Mouse (Mus musculus): ENCODE data around the gene Cmss1. TPM values are rescaled to one million over a fixed set of nuclear protein-coding genes. Genes with fewer than 3 reads are reported as not detected.

Cmss1 gene
- polyA plus RNA-seq, 1 experiment from 2014 or later, result 19.1 TPM

- TF ChIP-seq CTCF (IDR thresholded peaks at IDR 0.05; ENCODE audit: low read depth) (no peak), EP300 (IDR thresholded peaks at IDR 0.05; ENCODE audit: low read depth) (no peak)
- Histone ChIP-seq H3K9me3 (ENCODE audit: low read length) (no peaks in the 10 kb centered on the region), H3K4me2 (ENCODE audit: low read depth, low read length) (no peak overlapping the region), H3K27ac (ENCODE audit: low read depth) (no peak overlapping the region), H3K4me1 (ENCODE audit: insufficient read depth) (no peaks in the 10 kb centered on the region), H3K27me3 (ENCODE audit: insufficient read depth, low read length) (no peaks in the 10 kb centered on the region), H3K36me3 (replicated peaks; ENCODE audit: insufficient read depth, low read length) (no peaks in the 10 kb centered on the region), H3K4me3 (ENCODE audit: low read depth, low read length) (no peak overlapping the region), H3K9ac (replicated peaks) (no peak overlapping the region)
- 73% methylated on average over 10 of the region's 10 CpGs for WGBS (ENCODE audit: insufficient replicate concordance)
- DNase-seq (peak; percentile 17), ATAC-seq (peak; percentile 51; the same call in 1 of the 2 replicates)
These were observed 91.0 kb downstream of the Cmss1 start for GRCm38 (mm10) chr16:57515636-57516035.

- Histone ChIP-seq H3K4me1 (ENCODE audit: insufficient read depth) (no peaks in the 10 kb centered on the region), H3K36me3 (replicated peaks; ENCODE audit: insufficient read depth, low read length) (no peaks in the 10 kb centered on the region), H3K4me2 (ENCODE audit: low read depth, low read length) (no peak overlapping the region), H3K9ac (replicated peaks) (no peak overlapping the region), H3K4me3 (ENCODE audit: low read depth, low read length) (no peak overlapping the region), H3K27me3 (ENCODE audit: insufficient read depth, low read length) (no peaks in the 10 kb centered on the region), H3K9me3 (ENCODE audit: low read length) (no peaks in the 10 kb centered on the region), H3K27ac (ENCODE audit: low read depth) (no peak overlapping the region)
- TF ChIP-seq EP300 (IDR thresholded peaks at IDR 0.05; ENCODE audit: low read depth) (no peak), CTCF (IDR thresholded peaks at IDR 0.05; ENCODE audit: low read depth) (no peak)
- no peak for DNase-seq
- no peak for ATAC-seq
- WGBS (ENCODE audit: insufficient replicate concordance), result 83% methylated on average over 4 of the region's 4 CpGs
These were observed 92.3 kb downstream of the Cmss1 start for GRCm38 (mm10) chr16:57514371-57514770.

GRCm38 (mm10) chr16:57513562-57513961 is 93.1 kb downstream of the Cmss1 start:
- Histone ChIP-seq H3K9me3 (ENCODE audit: low read length) (no peaks in the 10 kb centered on the region), H3K4me1 (ENCODE audit: insufficient read depth) (no peaks in the 10 kb centered on the region), H3K27me3 (ENCODE audit: insufficient read depth, low read length) (no peaks in the 10 kb centered on the region), H3K4me2 (ENCODE audit: low read depth, low read length) (no peak overlapping the region), H3K36me3 (replicated peaks; ENCODE audit: insufficient read depth, low read length) (no peaks in the 10 kb centered on the region), H3K9ac (replicated peaks) (no peak overlapping the region), H3K27ac (ENCODE audit: low read depth) (no peak overlapping the region), H3K4me3 (ENCODE audit: low read depth, low read length) (no peak overlapping the region)
- DNase-seq (no peak), ATAC-seq (no peak)
- 84% methylated on average over 7 of the region's 7 CpGs for WGBS (ENCODE audit: insufficient replicate concordance)
- TF ChIP-seq CTCF (IDR thresholded peaks at IDR 0.05; ENCODE audit: low read depth) (no peak), EP300 (IDR thresholded peaks at IDR 0.05; ENCODE audit: low read depth) (no peak)

GRCm38 (mm10) chr16:57509099-57509498 is 97.6 kb downstream of the Cmss1 start:
- Histone ChIP-seq H3K4me2 (ENCODE audit: low read depth, low read length) (no peak overlapping the region), H3K27ac (ENCODE audit: low read depth) (no peak overlapping the region), H3K36me3 (replicated peaks; ENCODE audit: insufficient read depth, low read length) (no peaks in the 10 kb centered on the region), H3K27me3 (ENCODE audit: insufficient read depth, low read length) (no peaks in the 10 kb centered on the region), H3K9ac (replicated peaks) (no peak overlapping the region), H3K4me3 (ENCODE audit: low read depth, low read length) (no peak overlapping the region), H3K4me1 (ENCODE audit: insufficient read depth) (no peaks in the 10 kb centered on the region), H3K9me3 (ENCODE audit: low read length) (no peaks in the 10 kb centered on the region)
- 41% methylated on average over 3 of the region's 3 CpGs for WGBS (ENCODE audit: insufficient replicate concordance)
- no peak for ATAC-seq
- TF ChIP-seq EP300 (IDR thresholded peaks at IDR 0.05; ENCODE audit: low read depth) (no peak), CTCF (IDR thresholded peaks at IDR 0.05; ENCODE audit: low read depth) (no peak)
- DNase-seq, result no peak

GRCm38 (mm10) chr16:57508351-57508750 is 98.3 kb downstream of the Cmss1 start:
- Histone ChIP-seq H3K9me3 (ENCODE audit: low read length) (no peaks in the 10 kb centered on the region), H3K4me1 (ENCODE audit: insufficient read depth) (no peaks in the 10 kb centered on the region), H3K4me3 (ENCODE audit: low read depth, low read length) (no peak overlapping the region), H3K36me3 (replicated peaks; ENCODE audit: insufficient read depth, low read length) (no peaks in the 10 kb centered on the region), H3K4me2 (ENCODE audit: low read depth, low read length) (no peak overlapping the region), H3K27ac (ENCODE audit: low read depth) (no peak overlapping the region), H3K27me3 (ENCODE audit: insufficient read depth, low read length) (no peaks in the 10 kb centered on the region), H3K9ac (replicated peaks) (no peak overlapping the region)
- no peak for ATAC-seq
- 87% methylated on average over 1 of the region's 1 CpGs for WGBS (ENCODE audit: insufficient replicate concordance)
- no peak for DNase-seq
- TF ChIP-seq EP300 (IDR thresholded peaks at IDR 0.05; ENCODE audit: low read depth) (no peak), CTCF (IDR thresholded peaks at IDR 0.05; ENCODE audit: low read depth) (no peak)

GRCm38 (mm10) chr16:57506133-57506532 is 100.5 kb downstream of the Cmss1 start:
- ATAC-seq, result no peak
- no peak for DNase-seq
- WGBS (ENCODE audit: insufficient replicate concordance), result 61% methylated on average over 6 of the region's 6 CpGs

GRCm38 (mm10) chr16:57504728-57505127 is 101.9 kb downstream of the Cmss1 start:
- Histone ChIP-seq H3K27me3 (ENCODE audit: insufficient read depth, low read length) (no peaks in the 10 kb centered on the region), H3K4me1 (ENCODE audit: insufficient read depth) (no peaks in the 10 kb centered on the region), H3K4me3 (ENCODE audit: low read depth, low read length) (no peak overlapping the region), H3K9me3 (ENCODE audit: low read length) (no peaks in the 10 kb centered on the region), H3K9ac (replicated peaks) (no peak overlapping the region), H3K4me2 (ENCODE audit: low read depth, low read length) (no peak overlapping the region), H3K36me3 (replicated peaks; ENCODE audit: insufficient read depth, low read length) (no peaks in the 10 kb centered on the region), H3K27ac (ENCODE audit: low read depth) (no peak overlapping the region)
- TF ChIP-seq EP300 (IDR thresholded peaks at IDR 0.05; ENCODE audit: low read depth) (no peak), CTCF (IDR thresholded peaks at IDR 0.05; ENCODE audit: low read depth) (no peak)
- DNase-seq (no peak), ATAC-seq (no peak)
- WGBS (ENCODE audit: insufficient replicate concordance), result 51% methylated on average over 4 of the region's 4 CpGs

More at GRCm38 (mm10) chr16:57506133-57506532, 100.5 kb downstream of the Cmss1 start:
- TF ChIP-seq EP300 (IDR thresholded peaks at IDR 0.05; ENCODE audit: low read depth) (no peak), CTCF (IDR thresholded peaks at IDR 0.05; ENCODE audit: low read depth) (no peak)
- no peaks in the 10 kb centered on the region for H3K9me3 ChIP-seq (ENCODE audit: low read length)
- H3K27ac ChIP-seq (ENCODE audit: low read depth), result no peak overlapping the region
- no peak overlapping the region for H3K9ac ChIP-seq (replicated peaks)
- no peaks in the 10 kb centered on the region for H3K4me1 ChIP-seq (ENCODE audit: insufficient read depth)
- H3K4me3 ChIP-seq (ENCODE audit: low read depth, low read length), result no peak overlapping the region
- no peaks in the 10 kb centered on the region for H3K27me3 ChIP-seq (ENCODE audit: insufficient read depth, low read length)
- H3K4me2 ChIP-seq (ENCODE audit: low read depth, low read length), result no peak overlapping the region
- H3K36me3 ChIP-seq (replicated peaks; ENCODE audit: insufficient read depth, low read length), result no peaks in the 10 kb centered on the region

All from liver, postnatal 0 days (tissue).